ENCODE assay signal across 27 mouse cellular contexts in genomic region chr6:42385635-42386034, GRCm38 (mm10). TPM values are rescaled to one million over a fixed set of nuclear protein-coding genes. Genes with fewer than 3 reads are reported as not detected.
DNase-seq lines count a peak whose midpoint lies in the region; ATAC-seq lines count a peak whose summit lies in the region.
"Had no signal": no experiment of that assay in that cellular context is flagged by ENCODE, and none has a peak within 500 bp of the region (broad histone marks: within the 10 kb centered on the region; RNA-seq: fewer than 3 reads in every experiment).

No protein-coding gene starts in this region.

- no peaks in the 10 kb centered on the region for H3K36me3 ChIP-seq in embryonic facial prominence, embryonic 14.5 days (ENCODE audit: control insufficient read depth, insufficient read depth, low read length)
- H3K36me3 ChIP-seq in embryonic facial prominence, embryonic 10.5 days (replicated peaks): no peaks in the 10 kb centered on the region
- no peaks in the 10 kb centered on the region for H3K36me3 ChIP-seq in midbrain, embryonic 11.5 days (ENCODE audit: control insufficient read depth, insufficient read depth, low read length)
- H3K36me3 ChIP-seq in midbrain, embryonic 10.5 days: no peaks in the 10 kb centered on the region
- no peaks in the 10 kb centered on the region for H3K36me3 ChIP-seq in midbrain, embryonic 13.5 days
- H3K36me3 ChIP-seq: forebrain, embryonic 12.5 days; heart, embryonic 13.5 days; hindbrain, embryonic 12.5 days; liver, embryonic 15.5 days; lung, embryonic 15.5 days had no signal

- no peaks in the 10 kb centered on the region for H3K27me3 ChIP-seq in embryonic facial prominence, embryonic 14.5 days (replicated peaks; ENCODE audit: control insufficient read depth, insufficient read depth, low read length)
- H3K27me3 ChIP-seq in embryonic facial prominence, embryonic 10.5 days (replicated peaks; ENCODE audit: low read depth, poor library complexity, severe bottlenecking): no peaks in the 10 kb centered on the region
- no peaks in the 10 kb centered on the region for H3K27me3 ChIP-seq in midbrain, embryonic 11.5 days (ENCODE audit: control insufficient read depth, insufficient read depth, low read length)
- no peaks in the 10 kb centered on the region for H3K27me3 ChIP-seq in midbrain, embryonic 10.5 days (ENCODE audit: low read depth, poor library complexity, severe bottlenecking)
- peaks cover 8% of the 10 kb centered on the region; the same call in 1 of the 2 replicates for H3K27me3 ChIP-seq in midbrain, embryonic 13.5 days
- H3K27me3 ChIP-seq: forebrain, embryonic 12.5 days; heart, embryonic 13.5 days; hindbrain, embryonic 12.5 days; liver, embryonic 15.5 days; lung, embryonic 15.5 days had no signal

- H3K4me2 ChIP-seq in embryonic facial prominence, embryonic 14.5 days (ENCODE audit: low read depth, low read length): no peak overlapping the region
- no peak overlapping the region for H3K4me2 ChIP-seq in midbrain, embryonic 11.5 days
- H3K4me2 ChIP-seq in midbrain, embryonic 13.5 days (replicated peaks): no peak overlapping the region
- H3K4me2 ChIP-seq: forebrain, embryonic 12.5 days; heart, embryonic 13.5 days; hindbrain, embryonic 12.5 days; liver, embryonic 15.5 days; lung, embryonic 15.5 days had no signal

- ATAC-seq in embryonic facial prominence, embryonic 14.5 days (ENCODE audit: low read depth): peak; percentile 86; the same call in 1 of the 2 replicates
- ATAC-seq in midbrain, embryonic 11.5 days (ENCODE audit: low FRiP score): no peak
- no peak for ATAC-seq in midbrain, embryonic 13.5 days
- ATAC-seq: intestine, postnatal 0 days had no signal

- H3K4me1 ChIP-seq in embryonic facial prominence, embryonic 14.5 days (ENCODE audit: control insufficient read depth, insufficient read depth, low read length): no peaks in the 10 kb centered on the region
- peaks cover 10% of the 10 kb centered on the region for H3K4me1 ChIP-seq in embryonic facial prominence, embryonic 10.5 days
- H3K4me1 ChIP-seq in midbrain, embryonic 11.5 days (ENCODE audit: control insufficient read depth, insufficient read depth, low read length): no peaks in the 10 kb centered on the region
- peaks cover 13% of the 10 kb centered on the region for H3K4me1 ChIP-seq in midbrain, embryonic 10.5 days
- no peaks in the 10 kb centered on the region for H3K4me1 ChIP-seq in midbrain, embryonic 13.5 days (replicated peaks)
- H3K4me1 ChIP-seq: forebrain, embryonic 12.5 days; hindbrain, embryonic 12.5 days; liver, embryonic 15.5 days had no signal

- peak; percentile 66 for DNase-seq in embryonic facial prominence, embryonic 14.5 days (ENCODE audit: low spot score)
- no peak for DNase-seq in embryonic facial prominence, embryonic 10.5 days (ENCODE audit: low spot score)
- DNase-seq in midbrain, embryonic 11.5 days (ENCODE audit: low spot score, missing footprints): peak; percentile 21
- DNase-seq in midbrain, embryonic 10.5 days (ENCODE audit: low spot score): no peak
- peak; percentile 34 to 38 for DNase-seq in thymus, adult 18-20 months
- peak; percentile 33 to 67 for DNase-seq in thymus, postnatal 36 days
- no peak for DNase-seq in cerebellum, postnatal 36 days
- DNase-seq: adrenal gland, postnatal 10 days; cerebellum, adult 8-10 months; gastrocnemius, postnatal 10 days; heart, postnatal 14 days; kidney, postnatal 25 days; layer of hippocampus, postnatal 36 days; liver; lung, postnatal 4 days had no signal

- H3K9ac ChIP-seq in embryonic facial prominence, embryonic 14.5 days (ENCODE audit: low read depth, low read length): no peak overlapping the region
- no peak overlapping the region for H3K9ac ChIP-seq in midbrain, embryonic 11.5 days (ENCODE audit: low read length)
- H3K9ac ChIP-seq in midbrain, embryonic 13.5 days (replicated peaks): no peak overlapping the region
- H3K9ac ChIP-seq: forebrain, embryonic 12.5 days; heart, embryonic 13.5 days; hindbrain, embryonic 12.5 days; liver, embryonic 15.5 days; lung, embryonic 15.5 days had no signal

- 67% methylated on average over 4 of the region's 4 CpGs for WGBS in embryonic facial prominence, embryonic 14.5 days
- 84% methylated on average over 4 of the region's 4 CpGs for WGBS in embryonic facial prominence, embryonic 10.5 days
- WGBS in midbrain, embryonic 11.5 days: 85% methylated on average over 4 of the region's 4 CpGs
- 90% methylated on average over 4 of the region's 4 CpGs for WGBS in midbrain, embryonic 10.5 days
- 80% methylated on average over 4 of the region's 4 CpGs for WGBS in midbrain, embryonic 13.5 days

- H3K9me3 ChIP-seq in embryonic facial prominence, embryonic 14.5 days (ENCODE audit: control insufficient read depth, low read length): no peaks in the 10 kb centered on the region
- H3K9me3 ChIP-seq in embryonic facial prominence, embryonic 10.5 days: no peaks in the 10 kb centered on the region
- H3K9me3 ChIP-seq in midbrain, embryonic 11.5 days (ENCODE audit: control insufficient read depth, low read length): no peaks in the 10 kb centered on the region
- no peaks in the 10 kb centered on the region for H3K9me3 ChIP-seq in midbrain, embryonic 10.5 days (replicated peaks)
- H3K9me3 ChIP-seq in midbrain, embryonic 13.5 days: no peaks in the 10 kb centered on the region
- H3K9me3 ChIP-seq: forebrain, embryonic 12.5 days; heart, embryonic 13.5 days; hindbrain, embryonic 12.5 days; liver, embryonic 15.5 days; lung, embryonic 15.5 days had no signal

- H3K4me3 ChIP-seq in embryonic facial prominence, embryonic 14.5 days (ENCODE audit: low read depth, low read length): no peak overlapping the region
- no peak overlapping the region for H3K4me3 ChIP-seq in embryonic facial prominence, embryonic 10.5 days
- H3K4me3 ChIP-seq in midbrain, embryonic 11.5 days (ENCODE audit: low read depth, low read length): no peak overlapping the region
- no peak overlapping the region for H3K4me3 ChIP-seq in midbrain, embryonic 10.5 days
- no peak overlapping the region for H3K4me3 ChIP-seq in midbrain, embryonic 13.5 days (replicated peaks)
- H3K4me3 ChIP-seq: erythroblast, embryonic 14.5 days; forebrain, embryonic 12.5 days; heart, embryonic 13.5 days; hindbrain, embryonic 12.5 days; layer of hippocampus, adult 2 months; liver, embryonic 15.5 days; lung, embryonic 15.5 days had no signal

- H3K27ac ChIP-seq in embryonic facial prominence, embryonic 14.5 days (replicated peaks; ENCODE audit: low read depth, low read length): no peak overlapping the region
- no peak overlapping the region for H3K27ac ChIP-seq in embryonic facial prominence, embryonic 10.5 days (replicated peaks)
- no peak overlapping the region for H3K27ac ChIP-seq in midbrain, embryonic 11.5 days (ENCODE audit: low read depth, low read length)
- H3K27ac ChIP-seq in midbrain, embryonic 10.5 days (replicated peaks): no peak overlapping the region
- H3K27ac ChIP-seq in midbrain, embryonic 13.5 days: no peak overlapping the region
- H3K27ac ChIP-seq: forebrain, embryonic 12.5 days; heart, embryonic 13.5 days; hindbrain, embryonic 12.5 days; layer of hippocampus, adult 2 months; liver, embryonic 15.5 days; lung, embryonic 15.5 days; stomach, postnatal 0 days had no signal

RNA-seq across cellular contexts. Expression of gene Epha1, which starts 12.6 kb away (rescaled TPM):
- 3.8 and 4.3 TPM in 2 replicates for polyA plus RNA-seq in embryonic facial prominence, embryonic 14.5 days (2014; fragmentation: Nextera tagmentation; extraction: Ambion mirVana)
- polyA plus RNA-seq in embryonic facial prominence, embryonic 10.5 days (2016; fragmentation: Nextera tagmentation; extraction: Ambion mirVana): 3.9 and 5.1 TPM in 2 replicates
- polyA plus RNA-seq in midbrain, embryonic 11.5 days (2014; fragmentation: Nextera tagmentation; extraction: Ambion mirVana): 0.30 and 0.66 TPM in 2 replicates
- 1.2 and 1.5 TPM in 2 replicates for polyA plus RNA-seq in midbrain, embryonic 10.5 days (2016; fragmentation: Nextera tagmentation; extraction: Ambion mirVana)
- 0.24 TPM in 2 replicates for polyA plus RNA-seq in midbrain, embryonic 13.5 days (2015; fragmentation: Nextera tagmentation; extraction: Ambion mirVana)

RNA-seq across cellular contexts. Expression of gene Tas2r143, which starts 14.4 kb away (rescaled TPM):
- not detected in 2 replicates for polyA plus RNA-seq in embryonic facial prominence, embryonic 14.5 days (2014; fragmentation: Nextera tagmentation; extraction: Ambion mirVana)
- polyA plus RNA-seq in embryonic facial prominence, embryonic 10.5 days (2016; fragmentation: Nextera tagmentation; extraction: Ambion mirVana): not detected in 2 replicates
- not detected in 2 replicates for polyA plus RNA-seq in midbrain, embryonic 11.5 days (2014; fragmentation: Nextera tagmentation; extraction: Ambion mirVana)
- polyA plus RNA-seq in midbrain, embryonic 10.5 days (2016; fragmentation: Nextera tagmentation; extraction: Ambion mirVana): not detected in 2 replicates
- not detected in 2 replicates for polyA plus RNA-seq in midbrain, embryonic 13.5 days (2015; fragmentation: Nextera tagmentation; extraction: Ambion mirVana)
- polyA plus RNA-seq: embryonic facial prominence, embryonic 11.5 days; erythroblast, embryonic 14.5 days; forebrain, embryonic 12.5 days; heart, embryonic 13.5 days; hindbrain, embryonic 12.5 days; intestine, postnatal 0 days; kidney, embryonic 14.5 days; liver, embryonic 15.5 days; lung, embryonic 15.5 days; stomach, postnatal 0 days had no signal

RNA-seq across cellular contexts. Expression of gene Tas2r135, which starts 19.6 kb away (rescaled TPM):
- not detected in 2 replicates for polyA plus RNA-seq in embryonic facial prominence, embryonic 14.5 days (2014; fragmentation: Nextera tagmentation; extraction: Ambion mirVana)
- not detected in 2 replicates for polyA plus RNA-seq in embryonic facial prominence, embryonic 10.5 days (2016; fragmentation: Nextera tagmentation; extraction: Ambion mirVana)
- not detected in 2 replicates for polyA plus RNA-seq in midbrain, embryonic 11.5 days (2014; fragmentation: Nextera tagmentation; extraction: Ambion mirVana)
- polyA plus RNA-seq in midbrain, embryonic 10.5 days (2016; fragmentation: Nextera tagmentation; extraction: Ambion mirVana): not detected in 2 replicates
- polyA plus RNA-seq in midbrain, embryonic 13.5 days (2015; fragmentation: Nextera tagmentation; extraction: Ambion mirVana): not detected in 2 replicates
- polyA plus RNA-seq: embryonic facial prominence, embryonic 11.5 days; erythroblast, embryonic 14.5 days; forebrain, embryonic 12.5 days; heart, embryonic 13.5 days; hindbrain, embryonic 12.5 days; intestine, postnatal 0 days; kidney, embryonic 14.5 days; liver, embryonic 15.5 days; lung, embryonic 15.5 days; stomach, postnatal 0 days had no signal

RNA-seq across cellular contexts. Expression of gene Zyx, which starts 36.2 kb away (rescaled TPM):
- polyA plus RNA-seq in embryonic facial prominence, embryonic 14.5 days (2014; fragmentation: Nextera tagmentation; extraction: Ambion mirVana): 155 and 156 TPM in 2 replicates
- polyA plus RNA-seq in embryonic facial prominence, embryonic 10.5 days (2016; fragmentation: Nextera tagmentation; extraction: Ambion mirVana): 93.8 and 96.9 TPM in 2 replicates
- polyA plus RNA-seq in midbrain, embryonic 11.5 days (2014; fragmentation: Nextera tagmentation; extraction: Ambion mirVana): 53.2 and 60.2 TPM in 2 replicates
- polyA plus RNA-seq in midbrain, embryonic 10.5 days (2016; fragmentation: Nextera tagmentation; extraction: Ambion mirVana): 84.5 and 88.1 TPM in 2 replicates
- 43.2 and 46.2 TPM in 2 replicates for polyA plus RNA-seq in midbrain, embryonic 13.5 days (2015; fragmentation: Nextera tagmentation; extraction: Ambion mirVana)

RNA-seq across cellular contexts. Expression of gene Tas2r126, which starts 48.7 kb away (rescaled TPM):
- polyA plus RNA-seq in embryonic facial prominence, embryonic 14.5 days (2014; fragmentation: Nextera tagmentation; extraction: Ambion mirVana): not detected in 2 replicates
- not detected in 2 replicates for polyA plus RNA-seq in embryonic facial prominence, embryonic 10.5 days (2016; fragmentation: Nextera tagmentation; extraction: Ambion mirVana)
- not detected in 2 replicates for polyA plus RNA-seq in midbrain, embryonic 11.5 days (2014; fragmentation: Nextera tagmentation; extraction: Ambion mirVana)
- not detected in 2 replicates for polyA plus RNA-seq in midbrain, embryonic 10.5 days (2016; fragmentation: Nextera tagmentation; extraction: Ambion mirVana)
- not detected in 2 replicates for polyA plus RNA-seq in midbrain, embryonic 13.5 days (2015; fragmentation: Nextera tagmentation; extraction: Ambion mirVana)
- polyA plus RNA-seq: embryonic facial prominence, embryonic 11.5 days; erythroblast, embryonic 14.5 days; forebrain, embryonic 12.5 days; heart, embryonic 13.5 days; hindbrain, embryonic 12.5 days; intestine, postnatal 0 days; kidney, embryonic 14.5 days; liver, embryonic 15.5 days; lung, embryonic 15.5 days; stomach, postnatal 0 days had no signal

Comparison
In these comparisons a context has a peak if more than half of its experiments do, and no peak if none do; other contexts are left out.
1. DNase-seq: peak in embryonic facial prominence, embryonic 14.5 days (single experiment), midbrain, embryonic 11.5 days (single experiment), thymus, adult 18-20 months (2 of 2) and thymus, postnatal 36 days (2 of 2); none in embryonic facial prominence, embryonic 10.5 days (single experiment), midbrain, embryonic 10.5 days (single experiment) and cerebellum, postnatal 36 days (0 of 2).